Mouse (Mus musculus): ENCODE measurements at regions not wholly inside any gene's neighbourhood (a gene's known extent, or its start where the extent isn't known, plus 50 kb on each side); places are given as distances from the start of the nearest gene placed in this dataset.

- TF ChIP-seq POLR2A (IDR thresholded peaks at IDR 0.05; ENCODE audit: borderline replicate concordance, insufficient read depth, low read length): no peak
- no peak for TF ChIP-seq CTCF (IDR thresholded peaks at IDR 0.05; ENCODE audit: borderline replicate concordance, insufficient read depth, low read depth, low read length)
Observed at GRCm38 (mm10) chr9:43593236-43593635, 150.5 kb upstream of the Nectin1 start.

Measured in cerebellum, adult 2 months (tissue).